Mouse (Mus musculus): ENCODE measurements around the gene Slc16a7. TPM values are rescaled to one million over a fixed set of nuclear protein-coding genes. Genes with fewer than 3 reads are reported as not detected.

The Slc16a7 gene
- total and polyA plus RNA-seq, 3 experiments = 0.11 TPM; not detected in 2

DNA sequence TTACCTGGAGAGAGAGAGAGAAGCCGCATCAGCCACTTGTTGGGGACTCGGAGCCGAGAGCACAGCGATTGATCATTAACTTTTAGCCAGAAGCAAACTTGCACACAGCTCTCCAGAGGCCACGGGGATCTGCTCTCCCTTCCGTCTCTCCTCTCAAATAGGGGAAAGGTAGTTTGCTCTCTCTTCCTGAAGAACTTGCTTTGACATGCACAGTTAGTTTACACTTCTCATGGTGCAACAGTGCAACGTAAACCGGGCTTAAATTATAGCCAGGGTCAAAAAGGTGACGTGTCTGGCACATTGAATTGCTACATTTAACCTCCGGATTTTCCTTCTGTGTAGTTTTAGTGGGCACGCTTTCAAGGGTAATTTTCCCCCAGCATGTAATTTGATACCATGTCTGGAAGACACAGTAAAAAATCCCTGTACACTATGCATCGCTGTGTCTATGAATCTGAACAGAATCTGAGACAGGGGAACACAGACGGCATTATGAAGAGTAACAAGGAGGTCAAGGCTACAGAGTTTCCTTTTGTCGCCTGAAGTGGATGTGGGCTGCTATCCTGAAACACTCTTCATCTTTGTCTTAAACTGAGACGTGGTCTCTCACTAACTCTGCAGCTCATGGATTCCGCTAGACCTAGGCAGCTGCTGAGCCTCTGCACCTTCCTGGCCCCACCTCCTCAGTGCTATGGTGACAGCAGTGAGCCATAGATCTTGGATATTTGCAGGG, 60.8 kb downstream of the Slc16a7 start:
- H3K27me3 ChIP-seq (ENCODE audit: insufficient read depth, low read length) = no peaks in the 10 kb centered on the region
- TF ChIP-seq POLR2AphosphoS5 (IDR thresholded peaks at IDR 0.05; ENCODE audit: insufficient replicate concordance, low read depth, low read length) (no peak), CTCF (IDR thresholded peaks at IDR 0.05; ENCODE audit: low read depth, low read length) (no peak), TAL1 (conservative IDR thresholded peaks at IDR 0.05; ENCODE audit: low read depth, low read length) (no peak), GATA2 (IDR thresholded peaks at IDR 0.05; ENCODE audit: borderline replicate concordance, low read depth, low read length) (no peak), GATA1 (IDR thresholded peaks at IDR 0.05; ENCODE audit: borderline replicate concordance, low read length) (no peak)
- no peaks in the 10 kb centered on the region for H3K4me1 ChIP-seq (ENCODE audit: insufficient read depth, low read depth, low read length)
- no peaks in the 10 kb centered on the region for H3K36me3 ChIP-seq (replicated peaks)
- H3K9me3 ChIP-seq (replicated peaks) = peaks cover 25% of the 10 kb centered on the region
- no peak overlapping the region for H3K4me3 ChIP-seq (ENCODE audit: low read depth, low read length)
- ATAC-seq (ENCODE audit: extremely low read depth, insufficient number of reproducible peaks, low FRiP score, poor library complexity, severe bottlenecking) (no peak; the same call in 1 of the 2 replicates), DNase-seq (ENCODE audit: low spot score) (no peak)

DNA sequence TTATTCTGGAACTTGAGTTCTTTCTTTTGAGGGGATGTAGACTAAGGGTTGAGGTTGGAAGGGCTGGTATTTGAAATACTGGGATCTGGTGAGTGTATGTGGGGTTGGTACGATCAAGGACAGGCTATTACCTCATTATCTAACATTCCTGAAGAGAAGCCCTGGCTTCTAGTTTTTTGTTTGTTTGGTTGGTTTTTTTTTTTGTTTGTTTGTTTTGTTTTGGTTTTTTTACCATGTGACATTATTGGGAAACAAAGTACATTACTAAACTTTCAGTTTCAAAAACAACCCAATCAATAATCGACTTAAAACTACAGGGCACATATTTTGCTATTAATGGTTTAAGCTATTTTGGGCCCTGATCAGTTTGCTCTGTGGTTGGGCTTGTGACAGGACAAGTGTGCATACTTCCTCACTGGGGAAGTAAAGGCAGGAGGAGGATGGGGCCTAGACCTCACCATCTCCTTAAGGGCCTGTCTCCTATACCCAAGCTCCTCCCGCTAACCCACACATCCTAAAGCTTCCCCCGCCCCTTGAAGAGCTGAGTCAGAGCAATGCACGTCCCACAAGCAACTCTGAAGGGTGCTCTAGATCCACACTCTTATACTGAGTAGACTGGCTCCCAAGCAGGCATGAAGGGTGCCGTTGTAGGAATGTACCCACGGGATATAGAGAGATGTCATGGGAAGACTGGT, 64.2 kb downstream of the Slc16a7 start:
- Histone ChIP-seq H3K36me3 (replicated peaks) (no peaks in the 10 kb centered on the region), H3K4me3 (ENCODE audit: low read depth, low read length) (no peak overlapping the region), H3K27me3 (ENCODE audit: insufficient read depth, low read length) (no peaks in the 10 kb centered on the region), H3K9me3 (replicated peaks) (peaks cover 41% of the 10 kb centered on the region), H3K4me1 (ENCODE audit: insufficient read depth, low read depth, low read length) (no peaks in the 10 kb centered on the region)
- TF ChIP-seq TAL1 (conservative IDR thresholded peaks at IDR 0.05; ENCODE audit: low read depth, low read length) (no peak), CTCF (IDR thresholded peaks at IDR 0.05; ENCODE audit: low read depth, low read length) (no peak), GATA1 (IDR thresholded peaks at IDR 0.05; ENCODE audit: borderline replicate concordance, low read length) (no peak), GATA2 (IDR thresholded peaks at IDR 0.05; ENCODE audit: borderline replicate concordance, low read depth, low read length) (no peak), POLR2AphosphoS5 (IDR thresholded peaks at IDR 0.05; ENCODE audit: insufficient replicate concordance, low read depth, low read length) (no peak)
- DNase-seq (ENCODE audit: low spot score) = no peak
- ATAC-seq (ENCODE audit: extremely low read depth, insufficient number of reproducible peaks, low FRiP score, poor library complexity, severe bottlenecking) = no peak

GRCm38 (mm10) chr10:125324149-125324834, 65.0 kb downstream of the Slc16a7 start:
- no peaks in the 10 kb centered on the region for H3K27me3 ChIP-seq (ENCODE audit: insufficient read depth, low read length)
- H3K4me1 ChIP-seq (ENCODE audit: insufficient read depth, low read depth, low read length) = no peaks in the 10 kb centered on the region
- DNase-seq (ENCODE audit: low spot score) (no peak), ATAC-seq (ENCODE audit: extremely low read depth, insufficient number of reproducible peaks, low FRiP score, poor library complexity, severe bottlenecking) (no peak)
- H3K36me3 ChIP-seq (replicated peaks) = no peaks in the 10 kb centered on the region
- H3K9me3 ChIP-seq (replicated peaks) = peaks cover 38% of the 10 kb centered on the region
- no peak overlapping the region for H3K4me3 ChIP-seq (ENCODE audit: low read depth, low read length)
- TF ChIP-seq GATA2 (IDR thresholded peaks at IDR 0.05; ENCODE audit: borderline replicate concordance, low read depth, low read length) (no peak), POLR2AphosphoS5 (IDR thresholded peaks at IDR 0.05; ENCODE audit: insufficient replicate concordance, low read depth, low read length) (no peak), CTCF (IDR thresholded peaks at IDR 0.05; ENCODE audit: low read depth, low read length) (no peak), TAL1 (conservative IDR thresholded peaks at IDR 0.05; ENCODE audit: low read depth, low read length) (no peak), GATA1 (IDR thresholded peaks at IDR 0.05; ENCODE audit: borderline replicate concordance, low read length) (no peak)

DNA sequence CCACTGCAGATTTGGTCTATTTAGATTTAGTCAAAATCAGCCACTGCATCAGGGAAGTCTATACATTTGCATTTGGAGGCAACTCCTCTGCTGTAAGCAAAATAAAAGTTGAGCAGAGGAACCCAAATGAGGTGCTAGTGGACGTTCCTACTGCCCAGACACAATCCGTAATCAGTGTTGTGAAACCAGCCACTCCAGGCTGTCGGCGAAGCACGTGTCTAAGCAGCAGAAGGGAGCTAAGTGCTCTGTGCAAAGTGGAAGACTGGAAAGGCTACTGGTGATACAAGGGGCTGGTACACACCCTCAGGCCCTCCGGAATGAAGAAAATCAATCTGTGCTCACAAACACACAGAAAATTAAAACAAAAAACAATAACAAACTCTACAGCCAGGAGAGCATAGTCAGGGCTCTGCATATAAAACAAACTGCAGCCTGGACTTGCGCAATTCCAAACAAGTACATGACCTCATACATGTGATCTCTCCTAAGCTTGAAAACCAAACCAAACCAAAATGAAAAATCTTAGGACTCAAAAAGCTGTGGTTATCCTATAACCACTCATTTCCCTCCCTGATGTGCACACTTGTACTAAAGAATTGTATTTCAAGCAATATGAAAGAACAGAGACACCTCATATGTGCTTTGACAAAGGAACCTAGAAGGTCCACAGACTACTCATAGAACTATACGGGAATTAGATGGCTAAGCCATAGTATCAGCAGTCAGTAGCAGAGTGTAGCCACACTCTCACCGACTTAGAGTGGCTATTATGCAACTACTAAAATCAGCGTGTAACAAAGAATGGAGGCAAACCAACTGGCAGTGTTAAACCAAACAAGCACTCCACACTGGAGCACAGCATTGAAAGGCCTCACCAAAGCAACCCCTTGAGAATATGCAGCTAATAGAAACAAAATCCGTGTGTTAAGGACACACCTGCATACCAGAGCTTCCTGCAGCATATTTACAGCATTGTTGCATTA, 67.5 kb downstream of the Slc16a7 start:
- ATAC-seq (ENCODE audit: extremely low read depth, insufficient number of reproducible peaks, low FRiP score, poor library complexity, severe bottlenecking) (no peak), DNase-seq (ENCODE audit: low spot score) (no peak)
- TF ChIP-seq CTCF (IDR thresholded peaks at IDR 0.05; ENCODE audit: low read depth, low read length) (no peak), GATA2 (IDR thresholded peaks at IDR 0.05; ENCODE audit: borderline replicate concordance, low read depth, low read length) (no peak), GATA1 (IDR thresholded peaks at IDR 0.05; ENCODE audit: borderline replicate concordance, low read length) (no peak), POLR2AphosphoS5 (IDR thresholded peaks at IDR 0.05; ENCODE audit: insufficient replicate concordance, low read depth, low read length) (no peak), TAL1 (conservative IDR thresholded peaks at IDR 0.05; ENCODE audit: low read depth, low read length) (no peak)
- H3K4me3 ChIP-seq (ENCODE audit: low read depth, low read length) = no peak overlapping the region
- H3K27me3 ChIP-seq (ENCODE audit: insufficient read depth, low read length) = no peaks in the 10 kb centered on the region
- H3K9me3 ChIP-seq (replicated peaks) = peaks cover 38% of the 10 kb centered on the region
- no peaks in the 10 kb centered on the region for H3K36me3 ChIP-seq (replicated peaks)
- no peaks in the 10 kb centered on the region for H3K4me1 ChIP-seq (ENCODE audit: insufficient read depth, low read depth, low read length)

- Histone ChIP-seq H3K4me1 (ENCODE audit: insufficient read depth, low read depth, low read length) (no peaks in the 10 kb centered on the region), H3K36me3 (replicated peaks) (no peaks in the 10 kb centered on the region), H3K27me3 (ENCODE audit: insufficient read depth, low read length) (no peaks in the 10 kb centered on the region), H3K4me3 (ENCODE audit: low read depth, low read length) (no peak overlapping the region), H3K9me3 (replicated peaks) (peaks cover 26% of the 10 kb centered on the region)
- ATAC-seq (ENCODE audit: extremely low read depth, insufficient number of reproducible peaks, low FRiP score, poor library complexity, severe bottlenecking) = no peak
- no peak for DNase-seq (ENCODE audit: low spot score)
- TF ChIP-seq GATA2 (IDR thresholded peaks at IDR 0.05; ENCODE audit: borderline replicate concordance, low read depth, low read length) = no peak
- TF ChIP-seq CTCF (IDR thresholded peaks at IDR 0.05; ENCODE audit: low read depth, low read length) = no peak
- TF ChIP-seq POLR2AphosphoS5 (IDR thresholded peaks at IDR 0.05; ENCODE audit: insufficient replicate concordance, low read depth, low read length) = no peak
- no peak for TF ChIP-seq TAL1 (conservative IDR thresholded peaks at IDR 0.05; ENCODE audit: low read depth, low read length)
- no peak for TF ChIP-seq GATA1 (IDR thresholded peaks at IDR 0.05; ENCODE audit: borderline replicate concordance, low read length)
Measured at GRCm38 (mm10) chr10:125317317-125317716, 71.9 kb downstream of the Slc16a7 start.
